Mouse (Mus musculus) heart, embryonic 12.5 days (tissue): Measurements from ENCODE around the gene Nfam1. TPM values are rescaled to one million over a fixed set of nuclear protein-coding genes. Genes with fewer than 3 reads are reported as not detected.

Experiments used
- ATAC-seq: fragments of 200-750 bp; cut with Nextera tagmentation; 2 replicates; pipeline ENCODE4 v1.8.0; 2017; ENCODE audit warnings: moderate TSS enrichment, moderate library complexity; ENCODE audit not compliant: insufficient number of reproducible peaks, low FRiP score
- H3K27ac ChIP-seq: fragments of 300-500 bp; sonication (generic); 2 replicates; pipeline ENCODE4 v1.5.1; 2016; ENCODE audit warnings: mild to moderate bottlenecking, moderate library complexity; ENCODE audit not compliant: poor library complexity, severe bottlenecking
- H3K27me3 ChIP-seq: fragments of 300-500 bp; sonication (generic); replicated peaks from 2 replicates; pipeline ENCODE4 v1.6.1; 2016; ENCODE audit warnings: mild to moderate bottlenecking, moderate library complexity
- H3K36me3 ChIP-seq: fragments of 300-500 bp; sonication (generic); 2 replicates; pipeline ENCODE4 v1.6.1; 2016; ENCODE audit warnings: mild to moderate bottlenecking, moderate library complexity
- H3K4me1 ChIP-seq: fragments of 300-500 bp; sonication (generic); replicated peaks from 2 replicates; pipeline ENCODE4 v1.6.1; 2016; ENCODE audit warnings: mild to moderate bottlenecking
- H3K4me2 ChIP-seq: fragments of 300-500 bp; sonication (generic); 2 replicates; pipeline ENCODE4 v1.6.1; 2016; ENCODE audit warnings: mild to moderate bottlenecking, moderate library complexity
- H3K4me3 ChIP-seq: fragments of 300-500 bp; sonication (generic); 2 replicates; pipeline ENCODE4 v1.5.1; 2016; ENCODE audit warnings: mild to moderate bottlenecking
- H3K9ac ChIP-seq: fragments of 300-500 bp; sonication (generic); 2 replicates; pipeline ENCODE4 v1.6.1; 2016; ENCODE audit warnings: mild to moderate bottlenecking, moderate library complexity
- H3K9me3 ChIP-seq: fragments of 300-500 bp; sonication (generic); replicated peaks from 2 replicates; pipeline ENCODE4 v1.6.1; 2016; ENCODE audit warnings: mild to moderate bottlenecking, moderate library complexity
- WGBS: fragments of 180-500 bp; shearing (Covaris S2); methylation state at CpG from one replicate; pipeline ENCODE4 v1.1.7; 2016; 5-methylcytosine and 5-hydroxymethylcytosine counted together
- polyA plus RNA-seq: library from polyadenylated mRNA; unstranded; fragments of >200 nt; fragmentation: Nextera tagmentation; extraction: Ambion mirVana; gene quantifications from 2 replicates; pipeline ENCODE4 v1.2.1, GENCODE M21; 2016

Gene Nfam1
- polyA plus RNA-seq, 1 experiment from 2014 or later: 1.7 TPM

- H3K36me3 ChIP-seq: no peaks in the 10 kb centered on the region
- H3K4me2 ChIP-seq: no peak overlapping the region; the same call in 1 of the 2 replicates
- H3K4me3 ChIP-seq: no peak overlapping the region
- H3K27ac ChIP-seq: no peak overlapping the region
- peak; percentile 41 for ATAC-seq
- no peak overlapping the region for H3K9ac ChIP-seq
- no peaks in the 10 kb centered on the region for H3K9me3 ChIP-seq
- H3K4me1 ChIP-seq: peaks cover 58% of the 10 kb centered on the region
- WGBS: 6% methylated on average over 8 of the region's 8 CpGs
- H3K27me3 ChIP-seq: peaks cover 31% of the 10 kb centered on the region
Measured at GRCm38 (mm10) chr15:83037755-83038483, 4.8 kb upstream of the Nfam1 start.

GRCm38 (mm10) chr15:83036900-83037519, 3.9 kb upstream of the Nfam1 start:
- Histone ChIP-seq H3K4me3 (no peak overlapping the region), H3K9me3 (no peaks in the 10 kb centered on the region), H3K27me3 (peaks cover 39% of the 10 kb centered on the region), H3K27ac (no peak overlapping the region), H3K4me2 (no peak overlapping the region), H3K9ac (no peak overlapping the region), H3K4me1 (peaks cover 55% of the 10 kb centered on the region), H3K36me3 (no peaks in the 10 kb centered on the region)
- ATAC-seq: peak; percentile 33; the same call in 1 of the 2 replicates
- 62% methylated on average over 14 of the region's 14 CpGs for WGBS

DNA sequence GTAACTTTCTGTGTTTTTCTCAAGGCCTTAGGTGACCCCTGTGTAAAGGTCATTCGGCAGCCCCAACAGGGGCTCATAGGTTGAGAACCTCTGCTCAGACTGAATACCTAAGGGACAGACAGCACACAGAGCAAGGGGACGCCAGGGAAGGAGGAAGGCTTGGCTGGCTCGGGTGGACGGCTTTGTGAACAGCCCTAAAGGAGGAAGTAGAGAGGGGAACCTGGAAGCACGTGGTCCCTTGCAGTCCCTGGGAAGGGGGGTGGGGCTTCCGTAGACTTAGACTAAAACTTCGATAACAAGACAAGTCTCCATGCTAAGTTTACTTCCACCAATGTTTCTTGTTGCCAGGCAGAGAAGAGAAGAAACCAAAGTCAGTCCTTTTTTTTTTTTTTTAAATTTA, 3.0 kb upstream of the Nfam1 start:
- no peak overlapping the region for H3K4me3 ChIP-seq
- no peak for ATAC-seq
- no peak overlapping the region for H3K4me2 ChIP-seq
- H3K9me3 ChIP-seq: no peaks in the 10 kb centered on the region
- no peaks in the 10 kb centered on the region for H3K36me3 ChIP-seq
- H3K9ac ChIP-seq: no peak overlapping the region
- no peak overlapping the region for H3K27ac ChIP-seq
- peaks cover 43% of the 10 kb centered on the region for H3K27me3 ChIP-seq
- peaks cover 55% of the 10 kb centered on the region for H3K4me1 ChIP-seq
- 54% methylated on average over 7 of the region's 7 CpGs for WGBS

GRCm38 (mm10) chr15:83034275-83034977, 1.3 kb upstream of the Nfam1 start:
- H3K9me3 ChIP-seq: no peaks in the 10 kb centered on the region
- peaks cover 43% of the 10 kb centered on the region for H3K27me3 ChIP-seq
- H3K4me2 ChIP-seq: peak overlapping the region; percentile 51
- peaks cover 59% of the 10 kb centered on the region for H3K4me1 ChIP-seq
- no peak overlapping the region; the same call in 1 of the 2 replicates for H3K4me3 ChIP-seq
- H3K9ac ChIP-seq: peak overlapping the region; percentile 4; the same call in 1 of the 2 replicates
- ATAC-seq: no peak
- 6% methylated on average over 17 of the region's 17 CpGs for WGBS
- H3K27ac ChIP-seq: no peak overlapping the region
- no peaks in the 10 kb centered on the region for H3K36me3 ChIP-seq

DNA sequence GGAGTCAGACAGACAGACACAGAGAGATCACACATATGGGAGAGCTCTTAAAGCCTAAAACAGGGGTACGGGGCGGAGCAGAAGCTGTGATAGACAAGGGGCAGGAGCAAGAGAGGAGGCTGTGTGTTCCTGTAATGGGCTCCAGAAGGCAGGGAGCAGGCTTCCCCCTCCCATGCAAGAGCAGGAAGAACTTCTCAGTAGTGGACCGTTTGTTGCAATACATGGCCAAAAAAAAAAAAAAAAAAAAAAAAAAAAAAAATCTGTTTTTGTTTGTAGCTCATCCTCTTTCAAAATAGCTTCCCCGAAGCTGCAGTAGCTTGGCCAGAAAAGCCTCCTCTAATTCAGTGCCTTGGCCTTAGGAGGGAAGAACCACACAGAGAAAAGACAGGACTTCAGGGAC, 2.2 kb downstream of the Nfam1 start:
- 60% methylated on average over 4 of the region's 4 CpGs for WGBS
- Histone ChIP-seq H3K36me3 (no peaks in the 10 kb centered on the region), H3K27ac (no peak overlapping the region), H3K4me1 (peaks cover 62% of the 10 kb centered on the region), H3K4me2 (no peak overlapping the region), H3K27me3 (peaks cover 58% of the 10 kb centered on the region), H3K9ac (no peak overlapping the region), H3K4me3 (no peak overlapping the region), H3K9me3 (no peaks in the 10 kb centered on the region)
- no peak for ATAC-seq

DNA sequence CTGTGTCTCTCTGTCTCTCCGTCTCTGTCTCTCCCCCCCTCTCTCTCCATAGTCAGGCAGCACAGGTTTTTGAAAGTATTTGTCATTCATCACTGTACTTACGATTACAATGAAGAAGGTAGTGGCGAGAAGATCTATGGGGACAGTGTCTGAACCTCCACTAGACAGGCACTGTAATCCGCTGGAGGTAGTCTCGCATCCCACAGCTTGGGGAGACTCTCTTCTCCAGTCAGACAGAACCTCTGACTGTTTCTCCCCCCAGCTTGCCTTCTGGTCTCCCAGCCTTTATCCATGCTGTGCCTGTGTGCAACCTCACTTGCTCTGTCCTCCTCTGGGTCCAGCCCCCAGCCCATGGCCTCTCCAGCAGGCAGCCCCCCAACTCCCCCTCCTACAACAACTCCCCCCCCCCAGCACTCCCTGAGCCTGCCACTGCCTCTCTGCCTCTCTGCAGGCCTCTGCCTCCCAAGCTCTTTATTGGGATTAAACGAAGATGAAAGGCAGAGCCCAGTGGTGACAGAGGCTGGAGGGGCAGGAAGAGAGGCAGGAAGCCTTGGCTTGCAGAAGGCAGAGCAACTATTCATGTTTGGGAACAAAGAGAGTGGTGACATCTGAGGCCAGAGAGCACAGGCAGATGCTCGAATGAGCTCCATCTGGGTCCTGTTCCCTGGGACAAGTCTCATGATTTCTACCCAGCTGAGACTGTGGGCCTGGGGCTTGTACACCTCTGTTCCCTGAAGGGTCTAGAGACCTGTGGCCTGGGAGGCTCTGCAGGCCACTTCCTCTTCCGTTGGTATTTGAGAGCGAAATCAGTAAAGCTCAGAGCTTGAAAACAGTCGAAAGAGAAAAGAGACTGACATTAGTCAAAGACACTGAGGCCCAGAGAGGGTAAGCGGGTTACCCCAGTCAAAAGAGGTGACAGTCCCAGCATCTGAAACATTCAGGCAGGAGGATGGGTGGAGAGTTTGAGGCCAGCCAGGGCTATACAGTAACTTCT, 3.1 kb downstream of the Nfam1 start:
- Histone ChIP-seq H3K27me3 (peaks cover 56% of the 10 kb centered on the region), H3K4me3 (no peak overlapping the region), H3K9ac (0 out of 2 replicates have a peak overlapping the region, but pooled peaks have one; percentile 15), H3K36me3 (no peaks in the 10 kb centered on the region), H3K4me1 (peaks cover 70% of the 10 kb centered on the region), H3K4me2 (peak overlapping the region; percentile 2; the same call in 1 of the 2 replicates), H3K27ac (peak overlapping the region; percentile 35), H3K9me3 (no peaks in the 10 kb centered on the region)
- peak; percentile 34; the same call in 1 of the 2 replicates for ATAC-seq
- WGBS: 38% methylated on average over 11 of the region's 11 CpGs

DNA sequence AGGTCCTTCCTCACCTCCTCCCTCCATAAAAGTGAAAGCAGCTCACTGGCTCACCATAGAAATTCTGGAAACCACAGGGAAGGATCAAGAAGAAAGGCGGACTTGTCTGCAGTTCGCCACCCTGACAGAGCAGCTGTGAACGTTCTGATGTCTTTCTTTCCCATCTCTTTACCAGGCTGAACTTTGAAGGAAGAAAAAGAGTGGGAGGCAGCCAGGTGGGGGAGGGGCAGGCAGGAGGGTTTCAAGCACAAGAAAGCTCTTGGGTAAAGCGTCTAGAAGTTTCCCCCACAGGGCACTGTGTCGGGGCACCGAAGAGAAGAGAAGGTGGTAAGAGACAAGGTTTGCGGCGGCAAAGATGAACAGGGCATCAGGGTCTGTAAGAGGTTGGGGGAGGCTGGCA, 7.0 kb downstream of the Nfam1 start:
- 64% methylated on average over 8 of the region's 8 CpGs for WGBS
- Histone ChIP-seq H3K27ac (no peak overlapping the region), H3K4me1 (peaks cover 47% of the 10 kb centered on the region), H3K36me3 (no peaks in the 10 kb centered on the region), H3K4me2 (no peak overlapping the region), H3K9me3 (no peaks in the 10 kb centered on the region), H3K27me3 (peaks cover 32% of the 10 kb centered on the region), H3K9ac (no peak overlapping the region), H3K4me3 (no peak overlapping the region)
- ATAC-seq: no peak

GRCm38 (mm10) chr15:83025041-83025760, 7.9 kb downstream of the Nfam1 start:
- no peak overlapping the region for H3K9ac ChIP-seq
- peaks cover 32% of the 10 kb centered on the region for H3K27me3 ChIP-seq

DNA sequence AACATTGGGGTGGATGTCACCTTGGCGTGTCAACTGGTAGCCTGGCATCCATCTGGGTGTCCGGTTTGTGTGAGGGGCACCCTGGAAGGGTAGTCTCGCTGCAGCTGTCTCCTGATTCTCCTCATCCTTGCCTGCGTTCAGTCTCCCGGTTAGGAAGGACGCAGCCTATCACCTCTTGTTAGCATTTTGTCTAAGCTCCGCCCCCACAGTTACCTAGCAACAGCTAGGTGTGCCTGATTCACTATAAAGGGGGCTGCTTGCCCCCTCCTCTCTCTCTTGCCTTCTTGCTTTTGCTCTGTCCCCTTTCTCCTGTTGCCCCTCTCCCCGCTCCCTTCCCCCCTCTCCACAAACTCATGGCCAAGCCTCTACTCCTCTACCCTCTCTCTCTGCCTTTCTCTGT, 10.2 kb downstream of the Nfam1 start:
- H3K4me2 ChIP-seq: no peak overlapping the region
- 37% methylated on average over 8 of the region's 8 CpGs for WGBS
- peaks cover 31% of the 10 kb centered on the region for H3K27me3 ChIP-seq
- no peak overlapping the region for H3K9ac ChIP-seq
- H3K27ac ChIP-seq: no peak overlapping the region
- H3K4me3 ChIP-seq: no peak overlapping the region
- H3K36me3 ChIP-seq: no peaks in the 10 kb centered on the region
- ATAC-seq: no peak
- peaks cover 32% of the 10 kb centered on the region for H3K4me1 ChIP-seq
- no peaks in the 10 kb centered on the region for H3K9me3 ChIP-seq

More at GRCm38 (mm10) chr15:83025041-83025760, 7.9 kb downstream of the Nfam1 start:
- Histone ChIP-seq H3K4me1 (peaks cover 45% of the 10 kb centered on the region), H3K36me3 (no peaks in the 10 kb centered on the region), H3K27ac (no peak overlapping the region), H3K4me3 (no peak overlapping the region), H3K9me3 (no peaks in the 10 kb centered on the region), H3K4me2 (peak overlapping the region; percentile 30)
- no peak for ATAC-seq
- 16% methylated on average over 25 of the region's 25 CpGs for WGBS
